Mouse (Mus musculus): ENCODE data around the gene Cfap126. TPM values are rescaled to one million over a fixed set of nuclear protein-coding genes. Genes with fewer than 3 reads are reported as not detected.
A peak's percentile ranks its signal among the peaks of the same experiment; 100 is the strongest.
"Not testable (repeated sequence)": the region's sequence is repeated elsewhere in the genome, so short reads cannot be mapped to it uniquely, and the experiment has no call there.

Gene Cfap126
- total RNA-seq, 2 experiments from 2014 or later: 4.3 to 12.6 TPM

GRCm38 (mm10) chr1:171118996-171119395 lies 5.3 kb downstream of the Cfap126 start:
- no peak for ATAC-seq (replicated peaks; ENCODE audit: low FRiP score, low TSS enrichment, poor library complexity, severe bottlenecking)

GRCm38 (mm10) chr1:171119405-171119804 lies 5.7 kb downstream of the Cfap126 start:
- ATAC-seq (replicated peaks; ENCODE audit: low FRiP score, low TSS enrichment, poor library complexity, severe bottlenecking): no peak

GRCm38 (mm10) chr1:171120893-171121292 lies 7.2 kb downstream of the Cfap126 start:
- no peak for ATAC-seq (replicated peaks; ENCODE audit: low FRiP score, low TSS enrichment, poor library complexity, severe bottlenecking)

- no peak for ATAC-seq (replicated peaks; ENCODE audit: low FRiP score, low TSS enrichment, poor library complexity, severe bottlenecking)
Observed at GRCm38 (mm10) chr1:171121839-171122238, 8.1 kb downstream of the Cfap126 start.

GRCm38 (mm10) chr1:171122932-171123331 lies 9.2 kb downstream of the Cfap126 start:
- ATAC-seq (replicated peaks; ENCODE audit: low FRiP score, low TSS enrichment, poor library complexity, severe bottlenecking): 0 out of 2 replicates have a peak, but pooled peaks have one; percentile 35

- ATAC-seq (replicated peaks; ENCODE audit: low FRiP score, low TSS enrichment, poor library complexity, severe bottlenecking): peak; percentile 79
Observed at GRCm38 (mm10) chr1:171124398-171124797, 10.7 kb downstream of the Cfap126 start.

- ATAC-seq (replicated peaks; ENCODE audit: low FRiP score, low TSS enrichment, poor library complexity, severe bottlenecking): no peak
Observed at GRCm38 (mm10) chr1:171129251-171129650, 15.5 kb downstream of the Cfap126 start.

GRCm38 (mm10) chr1:171130971-171131370 lies 17.3 kb downstream of the Cfap126 start:
- no peak for ATAC-seq (replicated peaks; ENCODE audit: low FRiP score, low TSS enrichment, poor library complexity, severe bottlenecking)

- ATAC-seq (replicated peaks; ENCODE audit: low FRiP score, low TSS enrichment, poor library complexity, severe bottlenecking): no peak
Observed at GRCm38 (mm10) chr1:171135600-171135999, 21.9 kb downstream of the Cfap126 start.

GRCm38 (mm10) chr1:171137486-171138155 lies 23.9 kb downstream of the Cfap126 start:
- not testable (repeated sequence) for ATAC-seq (replicated peaks; ENCODE audit: low FRiP score, low TSS enrichment, poor library complexity, severe bottlenecking)

GRCm38 (mm10) chr1:171142981-171143380 lies 29.3 kb downstream of the Cfap126 start:
- not testable (repeated sequence) for ATAC-seq (replicated peaks; ENCODE audit: low FRiP score, low TSS enrichment, poor library complexity, severe bottlenecking)

- ATAC-seq (replicated peaks; ENCODE audit: low FRiP score, low TSS enrichment, poor library complexity, severe bottlenecking): peak; percentile 99
Observed at GRCm38 (mm10) chr1:171149974-171150760, 36.4 kb downstream of the Cfap126 start, which contains the start of the genes Sdhc and Mpz. Gene Sdhc, minus strand, starts transcription at chr1:171150603. Gene Mpz, plus strand, starts transcription at chr1:171150711.

- ATAC-seq (replicated peaks; ENCODE audit: low FRiP score, low TSS enrichment, poor library complexity, severe bottlenecking): peak; percentile 37; the same call in 1 of the 2 replicates
Observed at GRCm38 (mm10) chr1:171150838-171151391, 37.2 kb downstream of the Cfap126 start.

- ATAC-seq (replicated peaks; ENCODE audit: low FRiP score, low TSS enrichment, poor library complexity, severe bottlenecking): no peak
Observed at GRCm38 (mm10) chr1:171151966-171152365, 38.2 kb downstream of the Cfap126 start.

- no peak for ATAC-seq (replicated peaks; ENCODE audit: low FRiP score, low TSS enrichment, poor library complexity, severe bottlenecking)
Observed at GRCm38 (mm10) chr1:171156644-171157043, 42.9 kb downstream of the Cfap126 start.

GRCm38 (mm10) chr1:171157965-171158364 lies 44.2 kb downstream of the Cfap126 start:
- no peak for ATAC-seq (replicated peaks; ENCODE audit: low FRiP score, low TSS enrichment, poor library complexity, severe bottlenecking)

- ATAC-seq (replicated peaks; ENCODE audit: low FRiP score, low TSS enrichment, poor library complexity, severe bottlenecking): peak; percentile 46; the same call in 1 of the 2 replicates
Observed at GRCm38 (mm10) chr1:171159485-171159975, 45.8 kb downstream of the Cfap126 start.

GRCm38 (mm10) chr1:171162526-171162925 lies 48.8 kb downstream of the Cfap126 start:
- no peak for ATAC-seq (replicated peaks; ENCODE audit: low FRiP score, low TSS enrichment, poor library complexity, severe bottlenecking)

- no peak for ATAC-seq (replicated peaks; ENCODE audit: low FRiP score, low TSS enrichment, poor library complexity, severe bottlenecking)
Observed at GRCm38 (mm10) chr1:171164258-171164657, 50.5 kb downstream of the Cfap126 start.
